Mouse (Mus musculus): ENCODE measurements around the gene Utrn. TPM values are rescaled to one million over a fixed set of nuclear protein-coding genes. Genes with fewer than 3 reads are reported as not detected.

The Utrn gene
- polyA plus RNA-seq, 1 experiment from 2014 or later: 27.5 TPM

- ATAC-seq (ENCODE audit: low FRiP score): no peak
- H3K27me3 ChIP-seq (replicated peaks): peaks cover 5% of the 10 kb centered on the region; the same call in 1 of the 2 replicates
- WGBS: 15% methylated on average over 5 of the region's 5 CpGs
- H3K4me2 ChIP-seq: no peak overlapping the region
- H3K9ac ChIP-seq (replicated peaks): no peak overlapping the region
- H3K4me3 ChIP-seq (replicated peaks): no peak overlapping the region
- H3K27ac ChIP-seq (replicated peaks): no peak overlapping the region
- no peaks in the 10 kb centered on the region for H3K9me3 ChIP-seq (replicated peaks)
- H3K36me3 ChIP-seq: no peaks in the 10 kb centered on the region
- peaks cover 30% of the 10 kb centered on the region for H3K4me1 ChIP-seq
Measured at GRCm38 (mm10) chr10:12549261-12549660, 319.9 kb downstream of the Utrn start.

GRCm38 (mm10) chr10:12548616-12549084 is 320.5 kb downstream of the Utrn start:
- peaks cover 30% of the 10 kb centered on the region for H3K4me1 ChIP-seq
- peak overlapping the region; percentile 19 for H3K4me3 ChIP-seq (replicated peaks)
- ATAC-seq (ENCODE audit: low FRiP score): peak; percentile 87
- 0 out of 2 replicates have a peak overlapping the region, but pooled peaks have one; percentile 7 for H3K9ac ChIP-seq (replicated peaks)
- no peaks in the 10 kb centered on the region for H3K9me3 ChIP-seq (replicated peaks)
- H3K27ac ChIP-seq (replicated peaks): peak overlapping the region; percentile 28; the same call in 1 of the 2 replicates
- peak overlapping the region; percentile 57 for H3K4me2 ChIP-seq
- WGBS: under 1% methylated on average over 13 of the region's 13 CpGs
- peaks cover 5% of the 10 kb centered on the region; the same call in 1 of the 2 replicates for H3K27me3 ChIP-seq (replicated peaks)
- no peaks in the 10 kb centered on the region for H3K36me3 ChIP-seq

- H3K4me2 ChIP-seq: peak overlapping the region; percentile 38
- H3K4me3 ChIP-seq (replicated peaks): 0 out of 2 replicates have a peak overlapping the region, but pooled peaks have one; percentile 2
- ATAC-seq (ENCODE audit: low FRiP score): no peak
- no peak overlapping the region; the same call in 1 of the 2 replicates for H3K9ac ChIP-seq (replicated peaks)
- H3K9me3 ChIP-seq (replicated peaks): no peaks in the 10 kb centered on the region
- H3K36me3 ChIP-seq: no peaks in the 10 kb centered on the region
- WGBS: 9% methylated on average over 6 of the region's 6 CpGs
- no peak overlapping the region for H3K27ac ChIP-seq (replicated peaks)
- peaks cover 5% of the 10 kb centered on the region; the same call in 1 of the 2 replicates for H3K27me3 ChIP-seq (replicated peaks)
- peaks cover 23% of the 10 kb centered on the region for H3K4me1 ChIP-seq
Measured at GRCm38 (mm10) chr10:12547037-12547625, 322.0 kb downstream of the Utrn start.

GRCm38 (mm10) chr10:12545440-12545839 is 323.7 kb downstream of the Utrn start:
- 45% methylated on average over 2 of the region's 2 CpGs for WGBS
- Histone ChIP-seq H3K27me3 (replicated peaks) (peaks cover 5% of the 10 kb centered on the region; the same call in 1 of the 2 replicates), H3K4me1 (peaks cover 25% of the 10 kb centered on the region), H3K9me3 (replicated peaks) (no peaks in the 10 kb centered on the region), H3K36me3 (no peaks in the 10 kb centered on the region), H3K4me2 (no peak overlapping the region), H3K9ac (replicated peaks) (no peak overlapping the region), H3K4me3 (replicated peaks) (no peak overlapping the region), H3K27ac (replicated peaks) (no peak overlapping the region)
- no peak for ATAC-seq (ENCODE audit: low FRiP score)

GRCm38 (mm10) chr10:12541757-12542156 is 327.4 kb downstream of the Utrn start:
- WGBS: 62% methylated on average over 1 of the region's 1 CpGs
- H3K9me3 ChIP-seq (replicated peaks): no peaks in the 10 kb centered on the region
- no peaks in the 10 kb centered on the region for H3K27me3 ChIP-seq (replicated peaks)
- no peaks in the 10 kb centered on the region for H3K36me3 ChIP-seq
- H3K4me2 ChIP-seq: no peak overlapping the region
- ATAC-seq (ENCODE audit: low FRiP score): no peak
- peaks cover 3% of the 10 kb centered on the region; the same call in 1 of the 2 replicates for H3K4me1 ChIP-seq
- no peak overlapping the region for H3K27ac ChIP-seq (replicated peaks)
- H3K9ac ChIP-seq (replicated peaks): no peak overlapping the region
- no peak overlapping the region for H3K4me3 ChIP-seq (replicated peaks)

GRCm38 (mm10) chr10:12535272-12535671 is 333.9 kb downstream of the Utrn start:
- 97% methylated on average over 1 of the region's 1 CpGs for WGBS
- ATAC-seq (ENCODE audit: low FRiP score): no peak
- no peak overlapping the region for H3K27ac ChIP-seq (replicated peaks)
- no peaks in the 10 kb centered on the region for H3K9me3 ChIP-seq (replicated peaks)
- H3K9ac ChIP-seq (replicated peaks): no peak overlapping the region
- no peak overlapping the region for H3K4me2 ChIP-seq
- H3K36me3 ChIP-seq: no peaks in the 10 kb centered on the region
- H3K27me3 ChIP-seq (replicated peaks): no peaks in the 10 kb centered on the region
- no peaks in the 10 kb centered on the region; the same call in 1 of the 2 replicates for H3K4me1 ChIP-seq
- H3K4me3 ChIP-seq (replicated peaks): no peak overlapping the region

GRCm38 (mm10) chr10:12534801-12535200 is 334.4 kb downstream of the Utrn start:
- Histone ChIP-seq H3K4me1 (no peaks in the 10 kb centered on the region), H3K27me3 (replicated peaks) (no peaks in the 10 kb centered on the region), H3K9me3 (replicated peaks) (no peaks in the 10 kb centered on the region), H3K27ac (replicated peaks) (no peak overlapping the region), H3K4me2 (no peak overlapping the region), H3K36me3 (no peaks in the 10 kb centered on the region), H3K4me3 (replicated peaks) (no peak overlapping the region), H3K9ac (replicated peaks) (no peak overlapping the region)
- whole genome bisulfite sequencing: 70% methylated on average over 3 of the region's 3 CpGs
- no peak for ATAC-seq (ENCODE audit: low FRiP score)

- no peaks in the 10 kb centered on the region for H3K27me3 ChIP-seq (replicated peaks)
- WGBS: 94% methylated on average over 3 of the region's 3 CpGs
- no peaks in the 10 kb centered on the region for H3K9me3 ChIP-seq (replicated peaks)
- no peaks in the 10 kb centered on the region for H3K36me3 ChIP-seq
- H3K4me2 ChIP-seq: no peak overlapping the region
- no peaks in the 10 kb centered on the region for H3K4me1 ChIP-seq
- H3K4me3 ChIP-seq (replicated peaks): no peak overlapping the region
- no peak for ATAC-seq (ENCODE audit: low FRiP score)
- H3K27ac ChIP-seq (replicated peaks): no peak overlapping the region
- H3K9ac ChIP-seq (replicated peaks): no peak overlapping the region
Measured at GRCm38 (mm10) chr10:12534301-12534700, 334.9 kb downstream of the Utrn start.

- Histone ChIP-seq H3K27me3 (replicated peaks) (no peaks in the 10 kb centered on the region), H3K27ac (replicated peaks) (no peak overlapping the region), H3K4me1 (no peaks in the 10 kb centered on the region), H3K9me3 (replicated peaks) (no peaks in the 10 kb centered on the region), H3K36me3 (no peaks in the 10 kb centered on the region), H3K4me3 (replicated peaks) (no peak overlapping the region), H3K9ac (replicated peaks) (no peak overlapping the region), H3K4me2 (no peak overlapping the region)
- 76% methylated on average over 1 of the region's 1 CpGs for WGBS
- ATAC-seq (ENCODE audit: low FRiP score): no peak
Measured at GRCm38 (mm10) chr10:12522078-12522477, 347.1 kb downstream of the Utrn start.

GRCm38 (mm10) chr10:12518162-12518561 is 351.0 kb downstream of the Utrn start:
- ATAC-seq (ENCODE audit: low FRiP score): no peak
- Histone ChIP-seq H3K4me1 (no peaks in the 10 kb centered on the region), H3K9me3 (replicated peaks) (no peaks in the 10 kb centered on the region), H3K4me3 (replicated peaks) (no peak overlapping the region), H3K4me2 (no peak overlapping the region), H3K36me3 (no peaks in the 10 kb centered on the region), H3K9ac (replicated peaks) (no peak overlapping the region), H3K27ac (replicated peaks) (no peak overlapping the region), H3K27me3 (replicated peaks) (no peaks in the 10 kb centered on the region)
- 88% methylated on average over 3 of the region's 3 CpGs for WGBS

GRCm38 (mm10) chr10:12505568-12505967 is 363.6 kb downstream of the Utrn start:
- Histone ChIP-seq H3K27me3 (replicated peaks) (no peaks in the 10 kb centered on the region), H3K9me3 (replicated peaks) (no peaks in the 10 kb centered on the region), H3K9ac (replicated peaks) (no peak overlapping the region), H3K4me2 (no peak overlapping the region), H3K4me3 (replicated peaks) (no peak overlapping the region), H3K4me1 (0 out of 2 replicates have a peak, but pooled peaks cover 7% of the 10 kb centered on the region), H3K36me3 (no peaks in the 10 kb centered on the region), H3K27ac (replicated peaks) (no peak overlapping the region)
- 89% methylated on average over 7 of the region's 7 CpGs for WGBS
- no peak for ATAC-seq (ENCODE audit: low FRiP score)

- no peak overlapping the region for H3K4me3 ChIP-seq (replicated peaks)
- H3K4me2 ChIP-seq: no peak overlapping the region
- H3K4me1 ChIP-seq: 0 out of 2 replicates have a peak, but pooled peaks cover 7% of the 10 kb centered on the region
- no peak for ATAC-seq (ENCODE audit: low FRiP score)
- no peak overlapping the region for H3K27ac ChIP-seq (replicated peaks)
- no peaks in the 10 kb centered on the region for H3K9me3 ChIP-seq (replicated peaks)
- H3K9ac ChIP-seq (replicated peaks): no peak overlapping the region
- no peaks in the 10 kb centered on the region for H3K36me3 ChIP-seq
- no peaks in the 10 kb centered on the region for H3K27me3 ChIP-seq (replicated peaks)
- WGBS: 88% methylated on average over 5 of the region's 5 CpGs
Measured at GRCm38 (mm10) chr10:12500489-12500888, 368.7 kb downstream of the Utrn start.

Data from neural tube, embryonic 15.5 days (tissue).